Mouse (Mus musculus) heart, postnatal 25 days (tissue): ENCODE results near the gene Tesk2. TPM values are rescaled to one million over a fixed set of nuclear protein-coding genes. Genes with fewer than 3 reads are reported as not detected.
"Not testable (repeated sequence)": the region's sequence is repeated elsewhere in the genome, so short reads cannot be mapped to it uniquely, and the experiment has no call there.

ENCODE experiments used
- DNase-seq: peaks from one replicate; pipeline ENCODE4 v3.0.0; 2022; ENCODE audit warnings: low spot score
- intact Hi-C: fragments of 180-260 bp; cut with DNase I; formaldehyde crosslinking; loops from one replicate; pipeline ENCODE4 v1.15.1; 2025
- total RNA-seq, 2 experiments: library from RNA; stranded (reverse); gene quantifications; 2 replicates each; pipeline ENCODE4 v1.2.3; 2021

Gene Tesk2
- 1 to 10 TPM; 2.3 to 2.5 TPM for total RNA-seq

GRCm38 (mm10) chr4:116720343-116721097 is at the start of gene Tesk2:
TSS of gene Tesk2 (plus strand) at chr4:116720948.
- intact Hi-C loops, result no loop called here
- DNase-seq, result peak; percentile 90

GRCm38 (mm10) chr4:116672785-116673184 is 48.0 kb upstream of the Tesk2 start:
- intact Hi-C loops, result no loop called here
- DNase-seq, result no peak

- intact Hi-C loops, DNase-seq: not testable (repeated sequence)
Measured at GRCm38 (mm10) chr4:116674761-116675160, 46.0 kb upstream of the Tesk2 start.

- intact Hi-C loops, result no loop called here
- DNase-seq, result no peak
Measured at GRCm38 (mm10) chr4:116676027-116676426, 44.7 kb upstream of the Tesk2 start.

- DNase-seq, result no peak
- intact Hi-C loops, result no loop called here
Measured at GRCm38 (mm10) chr4:116677808-116678207, 42.9 kb upstream of the Tesk2 start.

- intact Hi-C loops, result no loop called here
- DNase-seq, result no peak
Measured at GRCm38 (mm10) chr4:116679141-116679540, 41.6 kb upstream of the Tesk2 start.

GRCm38 (mm10) chr4:116680521-116680920 is 40.2 kb upstream of the Tesk2 start:
- intact Hi-C loops, result not testable (repeated sequence)

GRCm38 (mm10) chr4:116683957-116684356 is 36.8 kb upstream of the Tesk2 start:
- no peak for DNase-seq
- intact Hi-C loops, result no loop called here

More at GRCm38 (mm10) chr4:116680521-116680920, 40.2 kb upstream of the Tesk2 start:
- not testable (repeated sequence) for DNase-seq

- intact Hi-C loops, result loop anchor here (5.0 kb wide), 1 partner anchor 32 kb away; the partner anchor contains the start of gene Akr1a1
- no peak for DNase-seq
Measured at GRCm38 (mm10) chr4:116684665-116685064, 36.1 kb upstream of the Tesk2 start.

GRCm38 (mm10) chr4:116685402-116686061 is 35.2 kb upstream of the Tesk2 start, which contains the start of gene Prdx1:
TSS of gene Prdx1 (plus strand) at chr4:116685544.
- peak; percentile 92 for DNase-seq
- intact Hi-C loops, result loop anchor here (5.0 kb wide), 1 partner anchor 33 kb away; the partner anchor contains the start of gene Akr1a1

- intact Hi-C loops, result loop anchor here (5.0 kb wide), 1 partner anchor 35 kb away; the partner anchor contains the start of gene Akr1a1
Measured at GRCm38 (mm10) chr4:116687041-116687440, 33.7 kb upstream of the Tesk2 start.

GRCm38 (mm10) chr4:116689309-116689876 is 31.4 kb upstream of the Tesk2 start:
- intact Hi-C loops, result loop anchor here (5.0 kb wide), 1 partner anchor 37 kb away; the partner anchor contains the start of gene Akr1a1
- no peak for DNase-seq

More at GRCm38 (mm10) chr4:116687041-116687440, 33.7 kb upstream of the Tesk2 start:
- no peak for DNase-seq

GRCm38 (mm10) chr4:116692146-116692545 is 28.6 kb upstream of the Tesk2 start:
- no peak for DNase-seq
- intact Hi-C loops, result no loop called here

- intact Hi-C loops, result no loop called here
- no peak for DNase-seq
Measured at GRCm38 (mm10) chr4:116693785-116694184, 27.0 kb upstream of the Tesk2 start.

- intact Hi-C loops, result no loop called here
- DNase-seq, result no peak
Measured at GRCm38 (mm10) chr4:116698693-116699342, 21.9 kb upstream of the Tesk2 start.

GRCm38 (mm10) chr4:116700964-116701363 is 19.8 kb upstream of the Tesk2 start:
- DNase-seq, result no peak
- intact Hi-C loops, result loop anchor here (5.0 kb wide), 1 partner anchor 54 kb away; no protein-coding TSS in a partner anchor

- no peak for DNase-seq
- intact Hi-C loops, result loop anchor here (5.0 kb wide), 1 partner anchor 57 kb away; no protein-coding TSS in a partner anchor
Measured at GRCm38 (mm10) chr4:116703804-116704203, 16.9 kb upstream of the Tesk2 start.

GRCm38 (mm10) chr4:116707666-116708065 is 13.1 kb upstream of the Tesk2 start:
- intact Hi-C loops, result no loop called here
- no peak for DNase-seq

GRCm38 (mm10) chr4:116708201-116708764 is 12.5 kb upstream of the Tesk2 start, which contains the start of the genes Mmachc and Ccdc163:
TSS of gene Mmachc (minus strand) at chr4:116708406.
TSS of gene Ccdc163 (plus strand) at chr4:116708509.
- DNase-seq, result peak; percentile 87
- intact Hi-C loops, result no loop called here
